Mouse (Mus musculus) cerebellum, adult 9-10 months (tissue): ENCODE measurements around the gene Crip3.

Source experiments
- DNase-seq: peaks from one replicate; pipeline ENCODE4 v3.0.0; 2022

Crip3 gene

DNA sequence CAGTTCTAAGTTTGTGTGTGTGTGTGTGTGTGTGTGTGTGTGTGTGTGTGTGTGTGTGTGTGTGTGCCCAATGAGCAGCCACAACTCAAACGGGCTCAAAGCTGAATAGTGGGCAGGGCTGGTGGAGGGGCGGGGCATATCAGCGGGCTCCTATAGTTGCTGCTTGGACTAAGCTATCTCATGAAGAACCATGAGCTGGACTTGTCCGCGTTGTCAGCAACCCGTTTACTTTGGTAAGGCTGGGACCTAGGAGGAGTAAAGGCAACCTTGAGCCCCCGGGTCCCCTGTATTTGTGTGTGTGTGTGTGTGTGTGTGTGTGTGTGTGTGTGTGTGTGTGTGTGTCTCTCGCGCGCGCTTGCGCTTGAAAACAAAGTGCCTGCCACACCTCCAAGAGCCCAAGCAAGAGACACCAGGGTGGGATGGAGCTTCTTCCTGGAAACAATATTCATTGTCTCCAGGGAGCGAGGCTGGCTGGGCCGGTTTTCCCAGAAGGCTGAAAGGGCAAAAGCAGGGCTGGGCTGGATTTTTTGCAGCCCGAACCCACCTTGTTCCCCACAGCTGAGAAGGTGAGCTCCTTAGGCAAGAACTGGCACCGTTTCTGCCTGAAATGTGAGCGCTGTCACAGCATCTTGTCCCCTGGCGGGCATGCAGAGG lies at the start of gene Crip3:
Gene Crip3, plus strand, starts transcription at position 166 of the 654 bp plus-strand sequence.
- DNase-seq = no peak

DNA sequence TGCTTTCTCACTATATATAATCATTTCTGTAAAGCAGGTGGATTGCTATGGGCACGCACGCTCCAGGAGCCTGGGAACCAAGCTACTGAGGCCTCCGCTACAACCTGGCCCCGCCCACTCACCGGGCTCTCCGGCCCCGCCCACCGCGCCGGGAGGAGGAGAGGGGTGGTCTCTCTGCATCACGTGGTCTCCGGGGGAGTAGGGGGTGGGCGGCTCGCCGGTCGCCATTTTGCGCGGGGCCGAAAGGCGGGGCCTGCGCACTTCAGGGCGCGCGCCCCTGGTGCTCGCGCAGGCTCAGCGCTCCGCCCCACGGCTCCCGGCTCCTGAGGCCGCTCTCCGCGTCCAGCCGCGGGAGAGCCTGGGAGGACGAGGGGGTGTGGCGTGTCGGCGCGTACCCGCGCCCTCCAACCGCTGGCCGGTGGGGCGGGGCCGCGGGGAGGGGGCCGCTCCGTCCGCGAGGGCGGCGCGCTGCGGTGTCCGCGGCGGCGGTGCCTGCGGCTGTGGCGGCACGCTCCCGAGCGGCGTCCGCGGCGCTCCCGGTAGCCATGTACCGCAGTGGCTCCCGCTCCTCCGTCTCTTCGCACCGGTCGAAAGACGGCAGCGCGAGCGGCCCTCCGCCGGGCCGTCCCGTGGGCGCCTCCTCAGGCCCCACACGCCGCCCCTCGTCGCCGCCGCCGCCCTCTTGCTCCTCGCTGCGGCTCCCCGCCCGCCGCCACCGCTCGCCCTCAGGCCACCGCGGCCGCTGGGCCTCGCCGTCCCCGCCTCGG lies 45.2 kb upstream of the Crip3 start, which contains the start of gene Zfp318:
Gene Zfp318, plus strand, starts transcription at position 438 of the 767 bp plus-strand sequence.
- DNase-seq = peak; percentile 96

DNA sequence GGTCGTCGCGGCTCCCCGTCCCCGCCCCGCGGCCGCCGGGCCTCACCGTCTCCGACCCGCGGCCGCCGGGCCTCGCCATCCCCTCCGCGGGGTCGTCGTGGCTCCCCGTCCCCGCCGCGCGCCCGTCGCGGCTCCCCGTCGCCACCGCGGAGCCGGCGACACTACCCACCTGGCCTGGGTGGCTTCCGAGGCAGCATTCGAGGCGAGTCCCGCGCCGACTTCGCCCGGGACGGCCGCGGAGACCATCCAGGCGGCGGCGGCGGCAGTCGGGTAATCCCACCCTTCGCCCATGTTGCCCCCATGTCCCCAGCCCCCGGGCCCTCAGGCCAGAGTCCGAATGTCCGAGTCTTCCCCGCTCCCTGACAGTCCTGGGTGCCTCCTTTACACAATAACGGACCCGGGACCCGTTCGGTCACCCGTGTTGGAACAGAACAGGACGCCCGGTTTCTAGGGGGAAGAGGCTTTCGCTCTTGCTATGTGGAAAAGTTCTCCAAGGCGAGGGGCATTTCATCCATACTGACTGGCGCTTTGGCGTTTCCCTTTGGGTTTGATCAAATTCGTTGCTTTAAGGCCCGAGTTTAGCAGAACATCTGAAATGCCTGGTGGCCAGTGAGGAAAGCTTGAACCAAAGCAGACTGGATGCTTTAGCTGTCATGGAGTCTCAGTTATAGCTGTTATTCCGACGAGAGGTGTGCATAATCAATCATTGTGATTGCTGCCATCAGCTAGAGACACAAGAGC lies 44.5 kb upstream of the Crip3 start:
- DNase-seq = peak; percentile 26

- DNase-seq = no peak
These were observed 40.5 kb upstream of the Crip3 start for GRCm38 (mm10) chr17:46388200-46388599.

DNA sequence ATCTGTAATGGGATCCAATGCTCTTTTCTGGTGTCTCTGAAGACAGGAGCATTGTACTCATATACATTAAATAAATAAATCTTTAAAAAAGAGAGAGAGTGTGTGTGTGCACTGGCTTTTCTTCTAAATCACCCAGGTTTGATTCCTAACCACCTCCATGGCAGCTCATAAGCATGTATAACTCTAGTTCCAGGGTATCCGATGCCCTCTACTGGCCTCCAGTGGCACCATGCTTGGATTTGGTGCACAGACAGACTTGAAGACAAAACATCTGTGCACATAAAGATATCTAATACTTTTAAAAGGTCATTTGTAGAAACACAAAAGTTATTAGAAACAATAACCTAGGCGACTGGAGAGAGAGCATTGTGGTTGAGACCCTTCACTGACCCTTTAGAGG lies 35.7 kb upstream of the Crip3 start:
- peak; percentile 43 for DNase-seq

DNA sequence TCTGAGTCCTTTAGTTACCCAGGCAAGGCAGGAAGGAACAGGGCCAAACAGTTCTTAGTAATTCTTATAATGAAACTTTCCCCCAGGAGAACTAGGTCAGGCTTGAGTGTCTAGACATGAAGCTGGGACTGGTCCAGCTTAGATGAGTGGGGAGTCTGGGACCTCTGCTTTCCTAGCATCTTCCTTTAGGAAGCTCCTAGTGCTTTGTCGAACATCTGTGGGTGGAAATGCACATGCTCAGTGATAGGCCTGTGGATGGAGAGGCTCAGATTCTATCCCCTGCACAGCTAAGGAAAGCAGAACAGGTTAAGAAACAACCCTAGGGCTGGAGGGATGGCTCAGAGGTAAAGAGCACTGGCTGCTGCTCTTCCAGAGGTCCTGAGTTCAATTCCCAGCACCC lies 34.1 kb upstream of the Crip3 start:
- DNase-seq = no peak

DNA sequence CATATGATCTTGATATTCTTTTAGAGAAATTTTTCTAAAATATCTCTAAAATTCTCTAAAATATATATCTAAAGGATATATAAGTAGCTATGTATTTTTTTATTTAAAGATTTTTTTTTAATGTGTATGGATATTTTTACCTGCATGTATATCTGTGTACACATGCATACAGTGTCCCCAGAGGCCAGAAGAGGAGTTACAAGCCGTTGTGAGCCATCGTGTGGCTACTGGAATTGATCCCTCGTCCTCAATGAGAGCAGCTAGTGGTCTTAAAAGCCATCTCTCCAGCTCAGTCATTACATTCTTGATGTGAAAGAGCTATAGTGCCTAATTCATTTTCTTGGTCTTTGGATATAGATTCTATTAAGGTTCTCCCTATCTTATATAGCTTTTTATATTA lies 20.2 kb upstream of the Crip3 start:
- no peak for DNase-seq

- no peak for DNase-seq
These were observed 10.1 kb upstream of the Crip3 start for GRCm38 (mm10) chr17:46418628-46419027.

DNA sequence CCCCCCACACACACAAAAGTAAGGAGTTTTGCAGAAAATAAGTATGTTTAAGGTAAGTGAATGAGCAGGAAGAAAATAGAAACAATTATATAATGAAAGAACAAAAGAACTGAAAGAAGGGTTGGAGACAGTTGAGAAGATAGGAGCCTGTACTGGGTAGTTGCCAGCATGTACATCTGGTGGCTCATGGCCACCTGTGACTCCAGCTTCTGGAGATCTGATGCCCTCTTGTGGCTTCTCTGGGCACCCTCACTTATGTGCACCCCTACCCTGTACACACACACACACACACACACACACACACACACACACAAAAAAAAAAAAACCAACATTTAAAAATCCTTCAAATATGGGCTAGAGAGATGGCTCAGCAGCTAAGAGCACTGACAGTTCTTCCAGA lies 9.0 kb upstream of the Crip3 start:
- no peak for DNase-seq

- no peak for DNase-seq
These were observed 2.2 kb upstream of the Crip3 start for GRCm38 (mm10) chr17:46426496-46426895.

DNA sequence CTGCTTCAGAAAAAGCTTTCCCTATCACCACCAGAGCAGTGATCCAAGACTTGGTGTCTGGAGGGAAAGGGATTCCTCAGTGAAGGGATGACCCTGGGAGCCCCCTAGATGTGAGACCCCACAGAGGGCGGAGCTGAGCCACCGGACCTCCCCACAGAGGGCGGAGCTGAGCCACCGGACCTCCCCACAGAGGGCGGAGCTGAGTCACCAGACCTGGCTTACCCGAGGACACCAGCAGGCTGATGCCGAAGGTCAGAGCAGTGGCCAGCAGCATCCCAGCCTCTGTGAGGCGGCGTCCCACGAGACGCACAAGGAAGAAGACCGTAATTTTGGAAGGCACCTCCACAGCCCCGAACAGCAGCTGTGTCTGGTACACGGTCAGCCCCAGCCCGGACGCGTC lies 4.9 kb downstream of the Crip3 start:
- no peak for DNase-seq

DNA sequence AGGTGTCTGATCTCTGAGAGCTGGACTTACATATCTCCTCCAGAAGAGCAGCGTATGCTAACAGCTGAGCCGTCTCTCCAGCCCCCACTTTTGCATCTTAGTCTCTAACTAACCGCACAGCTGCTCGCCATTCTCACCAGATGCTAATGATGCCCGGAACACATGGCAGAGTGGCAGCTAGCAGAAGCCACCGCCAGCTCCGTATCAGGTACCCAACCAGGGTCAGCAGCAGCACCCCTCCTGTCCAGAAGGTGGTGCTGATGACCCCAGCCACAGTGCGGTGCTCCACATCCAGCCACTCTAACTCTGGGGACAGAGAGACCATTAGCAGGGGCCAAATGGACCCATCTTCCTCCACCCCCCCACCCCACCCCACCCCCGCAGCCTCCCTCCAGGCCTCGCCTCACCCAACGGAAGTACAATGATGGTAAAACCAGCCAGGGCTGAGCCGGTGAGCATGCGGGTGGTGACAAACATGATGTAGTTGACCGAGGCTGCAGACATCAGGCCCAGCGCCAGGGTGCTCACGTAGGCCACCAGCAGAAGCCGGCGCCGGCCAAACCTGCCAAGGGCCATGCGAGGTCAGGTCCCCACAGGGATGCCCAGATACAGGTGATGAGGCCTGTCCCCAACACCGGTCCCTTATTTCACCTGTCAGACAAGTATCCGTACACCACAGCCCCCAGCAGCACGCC lies 8.1 kb downstream of the Crip3 start:
- peak; percentile 60 for DNase-seq

DNA sequence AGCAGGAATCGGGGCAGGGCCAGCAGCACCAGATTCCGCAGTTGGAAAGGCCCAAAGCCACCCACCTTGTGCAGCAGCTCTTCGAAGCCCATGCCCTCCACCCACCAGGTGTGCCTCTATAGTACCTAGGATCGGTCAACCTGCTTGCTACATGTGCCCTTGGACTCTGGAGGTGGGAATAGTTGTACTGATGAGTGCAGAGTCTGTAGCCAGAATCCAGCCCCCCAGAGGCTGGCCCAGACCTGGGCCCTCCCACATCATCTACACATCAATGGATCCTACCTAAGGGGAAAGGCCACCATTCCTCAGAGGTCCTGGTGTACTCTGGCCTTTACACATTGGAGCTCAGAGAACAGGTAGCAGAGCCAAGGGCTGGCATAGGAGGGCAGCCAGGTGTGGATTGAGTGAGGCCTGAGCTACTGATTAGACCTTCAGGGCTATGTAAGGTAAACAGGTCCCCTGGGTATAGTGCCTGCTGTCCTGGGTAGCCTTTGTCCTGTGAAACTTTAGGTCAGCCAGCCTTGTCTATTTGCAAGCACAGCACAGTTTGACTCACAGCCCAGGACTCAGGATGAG lies 9.7 kb downstream of the Crip3 start, which contains the start of gene Slc22a7:
Gene Slc22a7, minus strand, starts transcription at position 160 of the 576 bp plus-strand sequence.
- DNase-seq = no peak

- DNase-seq = no peak
These were observed 10.4 kb downstream of the Crip3 start for GRCm38 (mm10) chr17:46439176-46439575.

GRCm38 (mm10) chr17:46444839-46445579 lies 16.3 kb downstream of the Crip3 start:
- no peak for DNase-seq

DNA sequence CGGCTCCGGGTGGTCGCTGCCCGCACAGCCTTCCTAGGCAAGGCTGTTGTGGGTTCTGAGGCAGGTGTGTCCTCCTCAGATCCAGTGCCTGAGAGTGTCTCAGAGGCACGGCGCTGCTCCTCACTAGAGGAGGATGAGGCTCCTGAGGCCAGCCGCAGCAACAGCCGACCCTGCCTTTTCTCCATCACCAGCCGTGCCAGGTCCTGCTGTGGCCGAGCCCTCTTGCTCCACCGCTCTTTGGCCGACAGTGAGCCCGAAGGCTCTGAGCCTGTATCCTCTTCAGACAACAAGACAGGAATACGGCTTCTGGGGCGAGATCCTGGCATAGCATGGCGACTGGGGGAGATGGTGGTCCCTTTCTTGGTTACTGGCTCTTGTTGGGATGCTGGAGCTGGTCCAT lies 17.5 kb downstream of the Crip3 start:
- no peak for DNase-seq

- no peak for DNase-seq
These were observed 24.0 kb downstream of the Crip3 start for GRCm38 (mm10) chr17:46452683-46453082.

DNA sequence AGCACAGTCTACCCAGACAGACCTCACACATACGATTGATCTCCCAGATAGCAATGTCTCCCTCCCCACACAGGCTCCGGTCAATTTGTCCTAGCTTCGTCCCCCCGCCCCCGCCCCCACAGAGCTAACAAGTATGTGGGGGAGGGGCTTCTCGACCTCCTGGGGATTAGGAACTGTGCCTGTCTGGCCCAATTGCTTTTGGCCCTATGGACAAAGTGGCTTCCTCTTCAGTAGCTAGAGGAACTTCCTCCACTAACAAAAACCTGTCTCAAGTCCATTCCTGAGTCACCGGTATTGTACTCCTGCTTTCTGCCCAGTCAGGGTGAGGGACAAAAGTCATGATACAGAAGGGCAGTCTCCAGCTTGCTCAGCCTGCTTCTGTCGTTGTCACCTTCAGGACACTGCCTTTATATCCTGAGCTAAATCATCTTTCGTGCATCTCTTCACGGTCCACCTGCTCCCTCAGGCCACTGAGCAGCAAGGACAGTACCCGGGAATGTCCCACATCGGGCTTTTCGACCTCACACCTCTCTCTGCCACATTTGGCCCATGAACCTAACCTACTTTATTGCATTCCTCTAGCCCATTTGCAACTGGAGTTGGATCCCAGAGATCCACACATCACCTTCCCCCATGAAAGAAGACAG lies 24.7 kb downstream of the Crip3 start:
- DNase-seq = no peak

GRCm38 (mm10) chr17:46453970-46454411 lies 25.3 kb downstream of the Crip3 start:
- no peak for DNase-seq

GRCm38 (mm10) chr17:46454539-46454938 lies 25.8 kb downstream of the Crip3 start:
- no peak for DNase-seq

GRCm38 (mm10) chr17:46455110-46455691 lies 26.5 kb downstream of the Crip3 start:
- no peak for DNase-seq
